Mouse (Mus musculus): ENCODE data around the gene Ifi35. TPM values are rescaled to one million over a fixed set of nuclear protein-coding genes. Genes with fewer than 3 reads are reported as not detected.
"Not testable (repeated sequence)": the region's sequence is repeated elsewhere in the genome, so short reads cannot be mapped to it uniquely, and the experiment has no call there.

Gene Ifi35
- polyA plus RNA-seq, 1 experiment from 2014 or later = 23.2 TPM

DNA sequence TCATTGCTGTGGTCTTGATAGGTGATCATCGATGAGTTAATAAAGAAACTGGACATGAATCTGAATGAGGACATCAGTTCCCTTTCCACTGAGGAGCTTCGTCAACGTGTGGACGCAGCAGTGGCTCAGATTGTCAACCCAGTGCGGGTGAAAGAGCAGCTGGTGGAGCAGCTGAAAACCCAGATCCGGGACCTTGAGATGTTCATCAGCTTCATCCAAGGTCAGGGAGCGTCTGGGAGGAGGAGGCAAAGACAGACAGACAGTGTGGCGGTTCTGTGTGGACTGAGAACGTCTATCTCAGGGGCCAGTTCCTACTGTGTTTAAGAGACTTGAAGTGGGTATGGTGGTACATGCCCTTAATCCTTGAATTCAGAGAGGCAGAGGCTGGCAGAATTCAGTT is 16.9 kb upstream of the Ifi35 start:
- Histone ChIP-seq H3K27ac (no peak overlapping the region), H3K36me3 (peaks cover 63% of the 10 kb centered on the region), H3K4me2 (no peak overlapping the region), H3K9ac (no peak overlapping the region), H3K27me3 (no peaks in the 10 kb centered on the region), H3K9me3 (no peaks in the 10 kb centered on the region), H3K4me3 (no peak overlapping the region), H3K4me1 (peaks cover 8% of the 10 kb centered on the region; the same call in 1 of the 2 replicates)
- no peak for ATAC-seq (ENCODE audit: insufficient number of reproducible peaks, low FRiP score, low TSS enrichment, low read depth)
- 91% methylated on average over 9 of the region's 9 CpGs for WGBS

DNA sequence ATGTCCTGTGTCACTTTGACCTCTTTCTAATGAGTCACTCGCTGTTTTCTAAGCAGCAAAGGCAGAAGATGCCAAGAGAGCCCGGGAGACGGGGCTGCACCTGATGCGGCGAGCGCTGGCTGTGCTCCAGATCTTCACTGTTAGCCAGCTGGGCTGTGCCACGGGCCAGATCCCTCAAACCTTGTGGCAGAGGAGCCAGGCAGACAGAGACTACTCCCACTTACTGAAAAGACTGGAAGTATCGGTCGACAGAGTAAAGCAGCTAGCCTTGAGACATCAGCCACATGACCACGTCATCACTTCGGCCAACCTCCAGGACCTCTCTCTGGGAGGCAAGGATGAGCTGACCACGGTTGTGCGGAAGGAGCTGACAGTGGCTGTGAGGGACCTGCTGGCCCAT is 14.8 kb upstream of the Ifi35 start:
- peaks cover 63% of the 10 kb centered on the region for H3K36me3 ChIP-seq
- no peak overlapping the region for H3K9ac ChIP-seq
- H3K4me3 ChIP-seq = no peak overlapping the region
- no peaks in the 10 kb centered on the region for H3K9me3 ChIP-seq
- no peak for ATAC-seq (ENCODE audit: insufficient number of reproducible peaks, low FRiP score, low TSS enrichment, low read depth)
- 94% methylated on average over 13 of the region's 13 CpGs for WGBS
- no peak overlapping the region for H3K4me2 ChIP-seq
- H3K4me1 ChIP-seq = no peaks in the 10 kb centered on the region
- H3K27ac ChIP-seq = no peak overlapping the region
- no peaks in the 10 kb centered on the region for H3K27me3 ChIP-seq

DNA sequence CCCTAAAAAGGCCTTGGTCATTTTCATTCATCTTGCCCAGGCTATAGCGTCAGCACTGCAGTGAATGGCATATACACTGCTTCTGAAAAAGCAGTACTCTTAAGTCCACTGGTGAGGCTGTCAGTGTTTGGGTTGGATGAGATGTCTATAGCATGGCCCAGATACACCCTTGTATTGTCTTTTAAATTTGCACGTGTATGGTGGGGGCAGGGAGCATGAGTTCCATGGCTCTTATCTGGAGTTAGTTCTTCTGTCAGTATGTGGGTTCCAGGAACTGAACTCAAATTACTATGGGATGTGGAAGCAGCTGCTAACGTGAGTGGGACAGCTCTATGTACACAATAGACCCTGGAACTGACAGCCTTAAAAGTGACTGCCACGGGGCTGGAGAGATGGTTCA is 12.4 kb upstream of the Ifi35 start:
- Histone ChIP-seq H3K36me3 (peaks cover 50% of the 10 kb centered on the region), H3K4me2 (no peak overlapping the region), H3K4me3 (no peak overlapping the region), H3K27ac (no peak overlapping the region), H3K9ac (no peak overlapping the region), H3K4me1 (no peaks in the 10 kb centered on the region), H3K27me3 (no peaks in the 10 kb centered on the region), H3K9me3 (no peaks in the 10 kb centered on the region)
- 84% methylated on average over 4 of the region's 4 CpGs for WGBS
- no peak for ATAC-seq (ENCODE audit: insufficient number of reproducible peaks, low FRiP score, low TSS enrichment, low read depth)

DNA sequence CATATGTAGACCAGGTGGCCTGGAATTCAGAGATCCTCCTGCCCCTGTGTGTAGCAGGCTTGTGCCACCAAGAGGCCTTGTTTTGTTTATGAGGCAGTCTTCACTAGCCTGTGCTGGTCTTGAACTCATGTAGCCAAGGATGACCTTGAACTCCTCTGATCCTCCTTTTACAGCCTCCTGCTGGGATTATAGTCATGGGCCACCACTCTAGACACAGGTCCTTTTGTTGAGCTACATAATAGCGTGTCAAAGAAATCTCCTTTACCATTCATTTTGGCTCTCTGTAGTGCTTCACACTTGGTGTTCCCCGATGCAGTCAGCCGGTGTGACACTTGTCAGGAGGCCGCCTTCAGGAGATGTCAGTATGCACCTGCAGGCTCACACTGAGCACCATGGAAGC is 11.3 kb upstream of the Ifi35 start:
- Histone ChIP-seq H3K4me2 (no peak overlapping the region), H3K4me1 (no peaks in the 10 kb centered on the region), H3K27ac (no peak overlapping the region), H3K9ac (no peak overlapping the region), H3K36me3 (peaks cover 39% of the 10 kb centered on the region), H3K9me3 (no peaks in the 10 kb centered on the region), H3K4me3 (no peak overlapping the region), H3K27me3 (no peaks in the 10 kb centered on the region)
- ATAC-seq (ENCODE audit: insufficient number of reproducible peaks, low FRiP score, low TSS enrichment, low read depth) = no peak
- 82% methylated on average over 4 of the region's 4 CpGs for WGBS

DNA sequence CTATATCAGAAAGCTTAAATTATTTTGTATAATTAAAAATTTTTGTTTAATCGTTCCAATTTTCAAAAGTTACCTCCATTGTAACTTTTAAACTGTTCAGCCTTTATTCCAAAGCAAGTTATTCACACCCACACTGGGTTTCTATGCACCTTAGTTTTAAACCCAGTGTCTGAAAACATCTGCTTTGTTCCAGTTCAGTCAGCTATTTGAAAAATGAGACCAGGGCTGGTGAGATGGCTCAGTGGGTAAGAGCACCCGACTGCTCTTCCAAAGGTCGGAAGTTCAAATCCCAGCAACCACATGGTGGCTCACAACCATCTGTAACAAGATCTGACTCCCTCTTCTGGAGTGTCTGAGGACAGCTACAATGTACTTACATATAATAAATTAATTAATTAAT is 10.2 kb upstream of the Ifi35 start:
- not testable (repeated sequence) for H3K27ac ChIP-seq; H3K9ac ChIP-seq; H3K4me1 ChIP-seq; H3K27me3 ChIP-seq; H3K9me3 ChIP-seq; H3K4me3 ChIP-seq; ATAC-seq (ENCODE audit: insufficient number of reproducible peaks, low FRiP score, low TSS enrichment, low read depth); H3K4me2 ChIP-seq
- H3K36me3 ChIP-seq = peaks cover 30% of the 10 kb centered on the region
- WGBS = 52% methylated on average over 3 of the region's 3 CpGs

DNA sequence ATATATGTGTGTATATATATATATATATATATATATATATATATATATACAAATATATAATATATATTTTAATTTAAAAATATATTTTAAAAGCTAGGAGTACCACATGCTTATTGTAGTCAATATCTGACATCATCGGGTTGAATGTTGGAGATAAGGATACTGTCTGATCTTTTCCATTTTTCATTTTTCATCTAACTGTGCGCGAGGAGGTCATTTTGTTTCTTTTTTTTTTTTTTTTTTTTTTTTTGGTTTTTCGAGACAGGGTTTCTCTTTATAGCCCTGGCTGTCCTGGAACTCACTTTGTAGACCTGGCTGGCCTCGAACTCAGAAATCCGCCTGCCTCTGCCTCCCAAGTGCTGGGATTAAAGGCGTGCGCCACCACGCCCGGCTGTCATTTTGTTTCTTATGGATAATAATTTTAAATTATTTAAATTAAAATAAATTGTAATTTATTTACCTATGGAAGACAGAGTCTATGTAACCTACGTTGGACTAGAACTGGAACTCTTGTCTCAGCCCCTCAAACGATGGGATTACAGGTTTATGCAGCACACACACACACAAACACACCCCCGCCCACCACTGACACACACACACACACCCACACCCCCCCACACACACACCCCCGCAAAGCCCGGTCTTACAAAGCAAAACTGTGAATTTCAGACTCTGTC is 6.6 kb upstream of the Ifi35 start:
- Histone ChIP-seq H3K36me3 (peaks cover 27% of the 10 kb centered on the region), H3K4me1 (peaks cover 20% of the 10 kb centered on the region), H3K4me3 (peak overlapping the region; percentile 76), H3K4me2 (peak overlapping the region; percentile 45)
- not testable (repeated sequence) for ATAC-seq (ENCODE audit: insufficient number of reproducible peaks, low FRiP score, low TSS enrichment, low read depth); H3K9ac ChIP-seq; H3K27me3 ChIP-seq; H3K9me3 ChIP-seq; H3K27ac ChIP-seq
- 40% methylated on average over 15 of the region's 15 CpGs for WGBS

DNA sequence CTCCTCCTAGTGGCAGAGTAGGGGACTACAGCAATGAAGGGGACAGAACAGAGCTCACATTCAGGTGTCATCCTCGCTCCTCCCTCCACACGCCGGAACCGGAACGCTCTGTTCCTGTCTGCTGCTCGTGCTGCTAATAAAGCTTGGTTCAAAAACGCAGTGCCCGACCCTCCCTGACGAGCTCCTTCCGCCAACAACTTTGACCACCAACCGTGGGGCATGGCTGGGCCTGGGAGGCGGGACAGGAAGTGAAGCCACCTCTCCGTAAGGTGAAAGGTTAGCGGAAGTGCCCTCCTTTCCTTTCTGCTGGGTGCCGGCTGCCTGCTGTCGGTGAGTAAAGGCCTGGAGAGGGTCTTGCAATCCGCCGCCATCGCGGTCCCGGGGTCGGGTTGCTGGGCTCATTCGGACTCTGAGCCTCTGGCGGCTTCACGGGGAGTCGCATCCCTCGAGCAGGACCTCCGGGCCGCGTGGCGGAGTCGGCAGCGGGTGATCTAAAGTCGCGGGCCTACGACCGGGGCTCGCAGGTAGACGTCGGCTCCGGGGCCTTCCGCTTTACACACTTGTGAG is 6.0 kb upstream of the Ifi35 start, which contains the start of gene Rpl27:
Rpl27 (plus strand) TSS at position 172 of the 567 bp plus-strand sequence.
- peak within 1 kb of the TSS; percentile 76 for H3K4me3 ChIP-seq
- H3K36me3 ChIP-seq = peaks cover 27% of the 10 kb centered on the region
- H3K9me3 ChIP-seq = no peaks in the 10 kb centered on the region
- H3K4me2 ChIP-seq = peak within 1 kb of the TSS; percentile 67
- peak; percentile 98 for ATAC-seq (ENCODE audit: insufficient number of reproducible peaks, low FRiP score, low TSS enrichment, low read depth)
- H3K4me1 ChIP-seq = peaks cover 20% of the 10 kb centered on the region
- peak within 1 kb of the TSS; percentile 91 for H3K27ac ChIP-seq
- under 1% methylated on average over 42 of the region's 42 CpGs for WGBS
- no peaks in the 10 kb centered on the region for H3K27me3 ChIP-seq
- H3K9ac ChIP-seq = peak within 1 kb of the TSS; percentile 84

DNA sequence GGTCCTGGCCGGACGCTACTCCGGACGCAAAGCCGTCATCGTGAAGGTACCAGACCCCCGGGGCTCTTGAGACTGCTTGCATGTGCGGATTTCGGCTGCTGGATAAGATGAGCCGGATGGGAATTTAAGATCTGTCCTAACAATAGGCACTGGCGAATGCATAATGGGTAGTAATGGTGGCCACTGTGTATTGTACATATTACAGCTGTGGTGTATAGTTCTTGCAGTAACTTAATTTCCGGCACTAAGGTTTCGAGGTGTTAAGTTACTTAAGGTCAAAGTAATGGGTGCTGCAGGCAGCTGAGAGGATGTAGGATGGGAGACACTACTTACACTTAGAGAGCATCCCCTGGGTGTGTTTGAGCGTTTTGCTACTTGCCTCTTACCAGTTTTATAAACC is 5.4 kb upstream of the Ifi35 start:
- Histone ChIP-seq H3K4me3 (peak overlapping the region; percentile 76), H3K27ac (peak overlapping the region; percentile 91), H3K9ac (peak overlapping the region; percentile 84), H3K36me3 (peaks cover 27% of the 10 kb centered on the region), H3K4me1 (peaks cover 21% of the 10 kb centered on the region), H3K9me3 (no peaks in the 10 kb centered on the region), H3K4me2 (peak overlapping the region; percentile 67), H3K27me3 (no peaks in the 10 kb centered on the region)
- no peak for ATAC-seq (ENCODE audit: insufficient number of reproducible peaks, low FRiP score, low TSS enrichment, low read depth)
- WGBS = 1% methylated on average over 14 of the region's 14 CpGs

DNA sequence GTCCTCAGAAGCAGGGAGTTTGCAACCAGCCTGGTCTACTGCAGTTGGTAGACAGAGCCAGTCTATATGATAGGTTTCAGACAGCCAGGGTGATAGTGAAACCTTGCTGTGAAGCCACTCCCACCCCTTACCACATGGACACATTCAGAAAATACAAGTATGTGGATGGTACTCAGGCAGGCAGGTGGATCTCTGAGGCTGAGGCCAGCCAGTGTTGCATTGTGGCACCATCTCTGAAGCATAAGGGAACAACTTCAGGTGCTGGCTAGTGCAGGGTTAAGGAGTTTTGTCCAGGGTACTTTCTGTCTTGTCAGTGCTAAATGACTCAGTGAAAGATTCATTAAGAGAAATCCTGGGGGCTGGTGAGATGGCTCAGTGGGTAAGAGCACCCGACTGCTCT is 1.9 kb upstream of the Ifi35 start:
- Histone ChIP-seq H3K9ac (no peak overlapping the region), H3K4me2 (no peak overlapping the region), H3K27ac (no peak overlapping the region), H3K4me1 (peaks cover 36% of the 10 kb centered on the region), H3K4me3 (no peak overlapping the region), H3K9me3 (no peaks in the 10 kb centered on the region), H3K36me3 (peaks cover 27% of the 10 kb centered on the region), H3K27me3 (no peaks in the 10 kb centered on the region)
- no peak for ATAC-seq (ENCODE audit: insufficient number of reproducible peaks, low FRiP score, low TSS enrichment, low read depth)
- 92% methylated on average over 1 of the region's 1 CpGs for WGBS

DNA sequence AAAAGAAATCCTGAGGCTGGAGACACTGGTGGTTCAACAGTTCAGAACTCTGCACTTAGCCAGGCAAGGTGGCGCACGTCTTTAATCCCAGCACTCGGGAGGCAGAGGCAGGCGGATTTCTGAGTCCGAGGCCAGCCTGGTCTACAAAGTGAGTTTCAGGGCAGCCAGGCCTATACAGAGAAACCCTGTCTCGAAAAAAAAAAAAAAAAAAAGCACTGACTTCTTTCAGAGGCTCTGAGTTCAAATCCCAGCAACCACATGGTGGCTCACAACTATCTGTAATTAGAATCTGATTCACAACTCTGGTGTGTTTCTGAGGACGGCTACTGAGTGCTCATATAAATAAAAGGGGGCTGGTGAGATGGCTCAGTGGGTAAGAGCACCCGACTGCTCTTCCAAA is 1.3 kb upstream of the Ifi35 start:
- H3K4me1 ChIP-seq = peaks cover 36% of the 10 kb centered on the region
- H3K9me3 ChIP-seq; H3K9ac ChIP-seq; H3K4me3 ChIP-seq; H3K27me3 ChIP-seq; ATAC-seq (ENCODE audit: insufficient number of reproducible peaks, low FRiP score, low TSS enrichment, low read depth); H3K4me2 ChIP-seq; H3K27ac ChIP-seq: not testable (repeated sequence)
- H3K36me3 ChIP-seq = peaks cover 27% of the 10 kb centered on the region
- 87% methylated on average over 8 of the region's 8 CpGs for whole genome bisulfite sequencing

DNA sequence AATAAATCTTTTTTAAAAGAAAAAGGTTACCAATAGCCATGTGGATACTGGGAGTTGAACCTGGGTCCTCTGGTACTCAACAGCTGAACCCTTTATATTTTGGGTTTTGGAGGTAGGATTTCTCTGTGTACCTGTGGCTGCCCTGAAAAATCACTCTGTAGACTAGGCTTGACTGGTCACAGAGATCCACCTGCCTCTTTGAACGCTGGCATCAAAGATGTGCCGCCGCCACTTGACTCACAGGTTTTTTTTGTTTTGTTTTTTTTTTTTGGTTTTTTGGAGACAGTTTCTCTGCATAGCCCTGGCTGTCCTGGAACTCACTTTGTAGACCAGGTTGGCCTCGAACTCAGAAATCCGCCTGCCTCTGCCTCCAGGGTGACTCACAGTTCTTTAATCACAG is 421 bp upstream of the Ifi35 start:
- 0 out of 2 replicates have a peak, but pooled peaks have one; percentile 1 for ATAC-seq (ENCODE audit: insufficient number of reproducible peaks, low FRiP score, low TSS enrichment, low read depth)
- Histone ChIP-seq H3K27ac (peak overlapping the region; percentile 81), H3K9ac (no peak overlapping the region), H3K9me3 (no peaks in the 10 kb centered on the region), H3K4me3 (peak overlapping the region; percentile 45), H3K4me1 (peaks cover 36% of the 10 kb centered on the region), H3K36me3 (peaks cover 27% of the 10 kb centered on the region), H3K4me2 (peak overlapping the region; percentile 51; the same call in 1 of the 2 replicates), H3K27me3 (no peaks in the 10 kb centered on the region)
- WGBS = 82% methylated on average over 5 of the region's 5 CpGs

DNA sequence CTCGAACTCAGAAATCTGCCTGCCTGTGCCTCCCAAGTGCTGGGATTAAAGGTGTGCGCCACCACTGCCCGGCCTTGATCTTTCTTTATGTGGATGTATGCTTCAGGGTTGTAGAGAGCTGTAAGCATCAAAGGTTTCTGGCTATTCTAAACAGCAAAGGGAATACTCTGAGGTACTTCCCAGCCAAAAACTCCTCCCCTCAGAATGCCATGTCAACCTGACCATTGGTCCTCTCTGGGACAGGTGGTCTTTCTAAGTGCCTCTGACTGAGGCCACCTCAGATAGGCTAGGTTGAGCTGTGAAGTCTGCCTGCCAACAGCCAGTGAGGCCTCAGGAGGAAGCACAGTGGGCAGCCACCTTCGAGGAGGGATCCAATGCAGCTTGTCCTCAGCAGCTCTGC is 692 bp downstream of the Ifi35 start:
- Histone ChIP-seq H3K27me3 (no peaks in the 10 kb centered on the region), H3K9me3 (no peaks in the 10 kb centered on the region), H3K36me3 (peaks cover 21% of the 10 kb centered on the region), H3K4me1 (peaks cover 25% of the 10 kb centered on the region), H3K27ac (peak overlapping the region; percentile 81), H3K4me2 (peak overlapping the region; percentile 51), H3K9ac (0 out of 2 replicates have a peak overlapping the region, but pooled peaks have one; percentile 55), H3K4me3 (peak overlapping the region; percentile 45)
- WGBS = 88% methylated on average over 4 of the region's 4 CpGs
- ATAC-seq (ENCODE audit: insufficient number of reproducible peaks, low FRiP score, low TSS enrichment, low read depth) = no peak

Measured in limb, embryonic 15.5 days (tissue).